Mouse (Mus musculus): ENCODE measurements around the gene Spin1.

Gene Spin1

GRCm38 (mm10) chr13:51136315-51136714 lies 35.6 kb downstream of the Spin1 start:
- DNase-seq (ENCODE audit: low read depth, low spot score), result no peak

- DNase-seq (ENCODE audit: low read depth, low spot score), result no peak
Observed at GRCm38 (mm10) chr13:51136996-51137701, 36.5 kb downstream of the Spin1 start.

- DNase-seq (ENCODE audit: low read depth, low spot score), result no peak
Observed at GRCm38 (mm10) chr13:51137702-51138031, 37.0 kb downstream of the Spin1 start.

- no peak for DNase-seq (ENCODE audit: low read depth, low spot score)
Observed at GRCm38 (mm10) chr13:51147106-51147505, 46.4 kb downstream of the Spin1 start.

- DNase-seq (ENCODE audit: low read depth, low spot score), result no peak
Observed at GRCm38 (mm10) chr13:51152966-51153669, 52.4 kb downstream of the Spin1 start.

- DNase-seq (ENCODE audit: low read depth, low spot score), result no peak
Observed at GRCm38 (mm10) chr13:51153670-51154030, 53.0 kb downstream of the Spin1 start.

GRCm38 (mm10) chr13:51155178-51156013 lies 54.7 kb downstream of the Spin1 start:
- DNase-seq (ENCODE audit: low read depth, low spot score), result no peak

GRCm38 (mm10) chr13:51156014-51156386 lies 55.3 kb downstream of the Spin1 start:
- no peak for DNase-seq (ENCODE audit: low read depth, low spot score)

GRCm38 (mm10) chr13:51157291-51157690 lies 56.6 kb downstream of the Spin1 start:
- DNase-seq (ENCODE audit: low read depth, low spot score), result no peak

GRCm38 (mm10) chr13:51161672-51162071 lies 61.0 kb downstream of the Spin1 start:
- no peak for DNase-seq (ENCODE audit: low read depth, low spot score)

GRCm38 (mm10) chr13:51162246-51162645 lies 61.6 kb downstream of the Spin1 start:
- DNase-seq (ENCODE audit: low read depth, low spot score), result no peak

GRCm38 (mm10) chr13:51166711-51167110 lies 66.0 kb downstream of the Spin1 start:
- no peak for DNase-seq (ENCODE audit: low read depth, low spot score)

GRCm38 (mm10) chr13:51170215-51170614 lies 69.5 kb downstream of the Spin1 start:
- DNase-seq (ENCODE audit: low read depth, low spot score), result no peak

- peak; percentile 46 for DNase-seq (ENCODE audit: low read depth, low spot score)
Observed at GRCm38 (mm10) chr13:51170691-51171680, 70.3 kb downstream of the Spin1 start, which contains the start of gene Nxnl2. TSS of gene Nxnl2 (plus strand) at chr13:51171022.

- no peak for DNase-seq (ENCODE audit: low read depth, low spot score)
Observed at GRCm38 (mm10) chr13:51172601-51173000, 71.9 kb downstream of the Spin1 start.

- no peak for DNase-seq (ENCODE audit: low read depth, low spot score)
Observed at GRCm38 (mm10) chr13:51178932-51179331, 78.3 kb downstream of the Spin1 start.

GRCm38 (mm10) chr13:51179362-51179761 lies 78.7 kb downstream of the Spin1 start:
- DNase-seq (ENCODE audit: low read depth, low spot score), result no peak

- DNase-seq (ENCODE audit: low read depth, low spot score), result no peak
Observed at GRCm38 (mm10) chr13:51182236-51182635, 81.6 kb downstream of the Spin1 start.

GRCm38 (mm10) chr13:51184896-51185295 lies 84.2 kb downstream of the Spin1 start:
- no peak for DNase-seq (ENCODE audit: low read depth, low spot score)

GRCm38 (mm10) chr13:51190336-51190735 lies 89.7 kb downstream of the Spin1 start:
- DNase-seq (ENCODE audit: low read depth, low spot score), result no peak

GRCm38 (mm10) chr13:51191416-51192140 lies 90.9 kb downstream of the Spin1 start:
- DNase-seq (ENCODE audit: low read depth, low spot score), result no peak

Measured in WW6 (cell line).